27 mouse cellular contexts compared by ENCODE assay signal in the genomic region with DNA sequence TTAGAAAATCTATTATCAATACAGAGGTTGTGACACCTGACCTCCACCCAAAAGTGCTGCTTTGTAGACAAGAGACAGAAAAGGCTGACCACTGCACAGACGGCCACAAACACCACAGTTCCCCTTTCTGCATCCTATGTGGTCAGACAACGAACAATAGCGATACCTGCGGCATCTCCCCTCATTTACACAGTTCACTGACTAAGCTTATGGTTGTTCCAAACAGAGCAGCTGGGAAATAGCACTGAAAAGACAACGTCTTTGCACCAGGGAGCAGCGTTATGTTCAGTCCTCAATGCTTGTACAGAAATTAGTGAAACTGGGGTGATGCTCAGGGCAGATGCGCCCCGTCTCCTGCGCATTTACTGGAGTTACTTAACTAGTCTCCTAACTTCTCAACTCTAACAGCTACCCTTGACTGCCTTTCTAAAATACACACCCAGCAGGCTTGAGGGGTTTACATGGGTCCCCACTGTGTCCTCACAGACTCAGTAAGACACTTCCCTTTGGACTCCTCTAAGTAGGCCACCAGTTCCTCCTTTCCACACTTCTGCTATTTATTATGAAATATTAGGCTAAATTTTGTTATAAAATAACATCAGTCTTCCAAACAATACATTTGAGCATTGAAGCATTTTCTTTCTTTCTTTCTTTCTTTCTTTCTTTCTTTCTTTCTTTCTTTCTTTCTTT.
DNase-seq lines count a peak whose midpoint lies in the region; ATAC-seq lines count a peak whose summit lies in the region.
"Had no signal": no experiment of that assay in that cellular context is flagged by ENCODE, and none has a peak within 500 bp of the region (broad histone marks: within the 10 kb centered on the region; RNA-seq: fewer than 3 reads in every experiment).

No protein-coding gene starts in this region.

- H3K4me1 ChIP-seq in midbrain, embryonic 11.5 days (ENCODE audit: control insufficient read depth, insufficient read depth, low read length): no peaks in the 10 kb centered on the region
- H3K4me1 ChIP-seq in midbrain, embryonic 10.5 days: no peaks in the 10 kb centered on the region; the same call in 1 of the 2 replicates
- H3K4me1 ChIP-seq: heart, embryonic 10.5 days; heart, embryonic 13.5 days had no signal

- H3K4me2 ChIP-seq in midbrain, embryonic 11.5 days: no peak overlapping the region
- H3K4me2 ChIP-seq: heart, embryonic 13.5 days; hindbrain, embryonic 14.5 days had no signal

- 67% methylated on average over 9 of the region's 9 CpGs for WGBS in midbrain, embryonic 11.5 days
- 72% methylated on average over 9 of the region's 9 CpGs for WGBS in midbrain, embryonic 10.5 days

- H3K27me3 ChIP-seq in midbrain, embryonic 11.5 days (ENCODE audit: control insufficient read depth, insufficient read depth, low read length): no peaks in the 10 kb centered on the region
- H3K27me3 ChIP-seq in midbrain, embryonic 10.5 days (ENCODE audit: low read depth, poor library complexity, severe bottlenecking): no peaks in the 10 kb centered on the region
- H3K27me3 ChIP-seq: CH12.LX; heart, embryonic 13.5 days; Patski had no signal

- H3K27ac ChIP-seq in midbrain, embryonic 11.5 days (ENCODE audit: low read depth, low read length): no peak overlapping the region
- H3K27ac ChIP-seq in midbrain, embryonic 10.5 days (replicated peaks): no peak overlapping the region
- H3K27ac ChIP-seq: forebrain, embryonic 10.5 days; heart, adult 2 months; heart, embryonic 10.5 days; heart, embryonic 13.5 days; hindbrain, embryonic 14.5 days; hindbrain, postnatal 0 days had no signal

- no peak overlapping the region for H3K4me3 ChIP-seq in midbrain, embryonic 11.5 days (ENCODE audit: low read depth, low read length)
- H3K4me3 ChIP-seq in midbrain, embryonic 10.5 days: no peak overlapping the region
- H3K4me3 ChIP-seq: forebrain, embryonic 10.5 days; heart, adult 2 months; heart, embryonic 10.5 days; heart, embryonic 13.5 days had no signal

- ATAC-seq in midbrain, embryonic 11.5 days (ENCODE audit: low FRiP score): peak; percentile 50; the same call in 1 of the 2 replicates
- ATAC-seq in common myeloid progenitor, adult 5-6 weeks (replicated peaks; ENCODE audit: low read depth, poor library complexity, severe bottlenecking): 0 out of 2 replicates have a peak, but pooled peaks have one; percentile 36
- peak; percentile 69 for ATAC-seq in megakaryocyte progenitor cell, adult 5-6 weeks (replicated peaks; ENCODE audit: poor library complexity)
- ATAC-seq: forebrain, embryonic 14.5 days; hindbrain, postnatal 0 days; inflammation-experienced regulatory T-cells, adult 6 months; Patski had no signal

- H3K36me3 ChIP-seq in midbrain, embryonic 11.5 days (ENCODE audit: control insufficient read depth, insufficient read depth, low read length): no peaks in the 10 kb centered on the region
- no peaks in the 10 kb centered on the region for H3K36me3 ChIP-seq in midbrain, embryonic 10.5 days
- H3K36me3 ChIP-seq: forebrain, embryonic 10.5 days; G1E; heart, embryonic 10.5 days; heart, embryonic 13.5 days had no signal

- H3K9me3 ChIP-seq in midbrain, embryonic 11.5 days (ENCODE audit: control insufficient read depth, low read length): no peaks in the 10 kb centered on the region
- H3K9me3 ChIP-seq in midbrain, embryonic 10.5 days (replicated peaks): no peaks in the 10 kb centered on the region
- H3K9me3 ChIP-seq: forebrain, embryonic 10.5 days; heart, embryonic 10.5 days; heart, embryonic 13.5 days had no signal

- H3K9ac ChIP-seq in midbrain, embryonic 11.5 days (ENCODE audit: low read length): no peak overlapping the region
- H3K9ac ChIP-seq: heart, embryonic 13.5 days; hindbrain, embryonic 14.5 days had no signal

- no peak for DNase-seq in midbrain, embryonic 11.5 days (ENCODE audit: low spot score, missing footprints)
- DNase-seq in midbrain, embryonic 10.5 days (ENCODE audit: low spot score): no peak
- DNase-seq in kidney, postnatal 25 days: no peak
- DNase-seq in lung, postnatal 25 days (ENCODE audit: low spot score): no peak
- no peak for DNase-seq in layer of hippocampus, postnatal 36 days
- DNase-seq: adrenal gland, postnatal 10 days; adrenal gland, postnatal 36 days; B cell, adult 2 months; cerebellum, adult 18-20 months; cerebellum, adult 9-10 months; cerebellum, postnatal 14 days; gastrocnemius, postnatal 25 days; heart, adult 2 months; heart, postnatal 14 days; heart, postnatal 4 days had no signal
